Mouse (Mus musculus) left cerebral cortex, postnatal 4 days (tissue): ENCODE measurements around the gene Mrpl57. TPM values are rescaled to one million over a fixed set of nuclear protein-coding genes. Genes with fewer than 3 reads are reported as not detected.

ENCODE experiments used
- DNase-seq: peaks from one replicate; pipeline ENCODE4 v3.0.0-alpha.2; 2022
- intact Hi-C: fragments of 180-260 bp; cut with DNase I; formaldehyde crosslinking; loops from one replicate; pipeline ENCODE4 v1.15.1; 2025
- microRNA-seq: library from miRNA; unstranded; fragments of <30 nt; microRNA quantifications from one replicate; pipeline ENCODE4 v1.2.0, GENCODE M21; 2022
- total RNA-seq, 2 experiments: library from RNA; stranded (reverse); gene quantifications; 2 replicates each; pipeline ENCODE4 v1.2.3; 2021

Gene Mrpl57
- total RNA-seq, 2 experiments from 2014 or later: 79.2 to 80.6 TPM

- intact Hi-C loops: no loop called here
- no peak for DNase-seq
Observed at GRCm38 (mm10) chr14:57858601-57859000, 32.6 kb downstream of the Mrpl57 start.

GRCm38 (mm10) chr14:57859520-57859919 is 33.5 kb downstream of the Mrpl57 start:
- DNase-seq: no peak

GRCm38 (mm10) chr14:57861987-57862412 is 36.0 kb downstream of the Mrpl57 start:
- intact Hi-C loops: no loop called here
- no peak for DNase-seq

More at GRCm38 (mm10) chr14:57859520-57859919, 33.5 kb downstream of the Mrpl57 start:
- intact Hi-C loops: no loop called here

GRCm38 (mm10) chr14:57863129-57863528 is 37.1 kb downstream of the Mrpl57 start:
- intact Hi-C loops: no loop called here
- DNase-seq: no peak

GRCm38 (mm10) chr14:57865256-57865655 is 39.2 kb downstream of the Mrpl57 start:
- no peak for DNase-seq
- intact Hi-C loops: no loop called here

- intact Hi-C loops: no loop called here
- DNase-seq: no peak
Observed at GRCm38 (mm10) chr14:57866676-57867276, 40.7 kb downstream of the Mrpl57 start.

GRCm38 (mm10) chr14:57877921-57878320 is 51.9 kb downstream of the Mrpl57 start:
- DNase-seq: no peak
- intact Hi-C loops: no loop called here

Small RNA genes within 50 kb of the gene (microRNA-seq; reads per million reads assigned to microRNA genes)
- gene Mir3077: 1.5 reads per million

Other genes starting within 250 kb of the Mrpl57 start
- 10 to 100 TPM; 18.5 to 20.1 TPM for gene Xpo4, start 160.8 kb upstream of the Mrpl57 start, total RNA-seq
- gene Gm49361, start 80.1 kb upstream of the Mrpl57 start, total RNA-seq: 1 to 10 TPM in 1 of 2 experiments, not detected in 1; 1.0 TPM
- 10 to 100 TPM; 10.5 to 10.7 TPM for gene Lats2, start 67.8 kb upstream of the Mrpl57 start, total RNA-seq
- gene Sap18, start 28.1 kb upstream of the Mrpl57 start, total RNA-seq: 10 to 100 TPM; 42.5 to 48.3 TPM
- 1 to 10 TPM; 3.0 to 4.5 TPM for gene Ska3, start within 50 bp of the Mrpl57 start, total RNA-seq
- gene Zdhhc20, start 64.0 kb downstream of the Mrpl57 start, total RNA-seq: 10 to 100 TPM; 29.5 to 31.6 TPM
- 10 to 100 TPM; 58.6 to 61.4 TPM for gene Micu2, start 173.0 kb downstream of the Mrpl57 start, total RNA-seq
- 10 to 100 TPM; 11.8 TPM for gene Fgf9, start 244.3 kb downstream of the Mrpl57 start, total RNA-seq